Mouse (Mus musculus): Measurements from ENCODE around the gene Trpm8. TPM values are rescaled to one million over a fixed set of nuclear protein-coding genes. Genes with fewer than 3 reads are reported as not detected.

Gene Trpm8
- total RNA-seq, 2 experiments from 2014 or later = not detected

- no peak for DNase-seq
These were observed 24.7 kb downstream of the Trpm8 start for GRCm38 (mm10) chr1:88302057-88302740.

DNA sequence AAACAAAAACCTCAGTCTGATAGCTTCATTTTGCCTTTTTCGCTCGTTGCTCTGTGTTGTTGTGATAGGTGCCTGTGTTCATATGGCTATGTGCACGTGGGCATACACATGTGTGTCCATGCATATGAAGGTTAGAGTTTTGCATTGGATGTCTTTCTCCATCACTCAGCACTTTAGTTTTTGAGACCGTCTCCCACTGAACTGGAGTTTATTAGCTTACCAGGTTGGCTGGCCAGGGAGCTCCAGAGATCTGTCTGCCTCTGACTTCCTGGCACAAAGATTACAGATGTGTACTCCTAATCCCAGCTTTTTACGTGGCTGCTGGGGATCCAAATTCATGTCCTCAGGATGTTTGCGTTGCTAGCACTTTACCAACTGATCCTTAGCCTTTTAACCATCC, 26.3 kb downstream of the Trpm8 start:
- no peak for DNase-seq

GRCm38 (mm10) chr1:88304261-88304985, 27.0 kb downstream of the Trpm8 start:
- no peak for DNase-seq

DNA sequence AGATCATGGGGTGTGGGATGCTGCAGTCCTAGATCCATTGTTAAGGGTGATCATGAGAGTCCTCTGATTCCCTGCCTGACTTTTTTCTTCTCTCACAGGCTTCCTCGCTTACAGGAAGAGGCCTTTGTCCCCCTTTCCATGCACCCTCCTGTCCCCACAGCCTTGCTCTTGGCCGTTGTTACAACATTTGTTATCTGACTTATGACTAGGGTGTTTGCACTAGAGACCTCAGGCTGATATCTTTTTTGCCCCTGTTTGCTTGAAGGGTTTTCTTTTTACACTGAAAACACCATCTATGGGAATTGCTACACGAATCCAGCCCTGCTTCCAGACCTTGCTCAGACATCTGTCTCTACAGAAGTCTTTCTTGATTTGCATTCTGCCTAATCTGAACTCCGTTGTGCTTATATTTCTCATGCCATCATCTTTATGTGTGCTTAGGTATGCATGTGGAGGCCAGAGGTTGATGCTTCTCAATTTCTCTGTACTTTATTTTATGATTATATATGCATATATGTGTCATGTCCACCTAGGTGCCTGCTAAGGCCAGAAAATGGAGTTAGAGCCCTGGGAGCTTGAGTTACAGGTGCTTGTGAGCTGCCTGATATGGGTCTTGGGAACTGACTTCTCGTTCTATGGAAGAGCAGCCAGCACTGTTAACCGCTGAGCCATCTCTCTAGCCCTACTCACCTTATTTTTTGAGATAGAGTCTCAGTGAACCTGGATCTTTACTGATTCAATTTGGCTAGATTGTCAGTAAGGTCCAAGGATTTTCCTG, 27.7 kb downstream of the Trpm8 start:
- no peak for DNase-seq

- no peak for DNase-seq
These were observed 29.1 kb downstream of the Trpm8 start for GRCm38 (mm10) chr1:88306543-88306942.

- DNase-seq = no peak
These were observed 29.7 kb downstream of the Trpm8 start for GRCm38 (mm10) chr1:88307180-88307579.

DNA sequence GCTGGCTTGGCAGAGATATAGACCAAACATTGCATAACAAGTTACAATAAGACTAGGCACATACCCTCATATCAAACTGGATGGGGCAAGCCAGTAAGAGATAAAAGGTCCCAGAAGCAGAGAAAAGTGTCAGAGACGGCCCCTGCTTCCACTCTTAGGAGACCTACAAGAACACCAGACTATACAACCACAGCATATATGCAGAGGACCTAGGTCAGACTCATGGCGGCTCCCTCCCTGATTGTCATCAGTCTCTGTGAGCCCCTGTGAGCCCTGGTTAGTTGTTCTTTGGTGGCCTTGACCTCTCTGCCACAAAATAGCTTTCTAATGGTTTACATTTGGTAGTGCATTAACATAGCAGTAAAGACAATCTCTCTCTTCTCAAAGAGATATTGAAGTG, 31.6 kb downstream of the Trpm8 start:
- no peak for DNase-seq

- no peak for DNase-seq
These were observed 32.4 kb downstream of the Trpm8 start for GRCm38 (mm10) chr1:88309905-88310304.

- no peak for DNase-seq
These were observed 32.9 kb downstream of the Trpm8 start for GRCm38 (mm10) chr1:88310349-88310748.

GRCm38 (mm10) chr1:88317279-88317678, 39.8 kb downstream of the Trpm8 start:
- DNase-seq = no peak

DNA sequence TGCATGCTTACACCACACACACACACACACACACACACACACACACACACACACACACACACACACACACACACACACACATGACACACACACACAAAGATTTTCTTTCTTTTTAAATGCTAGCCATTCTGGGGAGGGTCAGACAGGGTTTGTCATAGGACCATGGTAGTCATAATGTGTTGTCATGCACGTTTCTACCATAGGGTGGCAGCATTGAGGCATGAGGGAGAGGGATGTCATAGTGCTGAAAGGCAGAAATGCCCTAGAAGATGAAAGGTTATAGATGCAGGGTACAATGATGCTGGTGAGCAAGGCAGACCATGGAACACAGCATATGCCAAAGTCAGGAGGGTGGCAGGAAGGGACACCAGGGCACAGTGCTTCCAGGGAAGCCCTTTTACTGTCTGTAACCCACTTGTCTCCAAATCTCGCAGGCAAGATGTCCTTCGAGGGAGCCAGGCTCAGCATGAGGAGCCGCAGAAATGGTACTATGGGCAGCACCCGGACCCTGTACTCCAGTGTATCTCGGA, 41.1 kb downstream of the Trpm8 start:
- peak; percentile 46 to 77 for DNase-seq

DNA sequence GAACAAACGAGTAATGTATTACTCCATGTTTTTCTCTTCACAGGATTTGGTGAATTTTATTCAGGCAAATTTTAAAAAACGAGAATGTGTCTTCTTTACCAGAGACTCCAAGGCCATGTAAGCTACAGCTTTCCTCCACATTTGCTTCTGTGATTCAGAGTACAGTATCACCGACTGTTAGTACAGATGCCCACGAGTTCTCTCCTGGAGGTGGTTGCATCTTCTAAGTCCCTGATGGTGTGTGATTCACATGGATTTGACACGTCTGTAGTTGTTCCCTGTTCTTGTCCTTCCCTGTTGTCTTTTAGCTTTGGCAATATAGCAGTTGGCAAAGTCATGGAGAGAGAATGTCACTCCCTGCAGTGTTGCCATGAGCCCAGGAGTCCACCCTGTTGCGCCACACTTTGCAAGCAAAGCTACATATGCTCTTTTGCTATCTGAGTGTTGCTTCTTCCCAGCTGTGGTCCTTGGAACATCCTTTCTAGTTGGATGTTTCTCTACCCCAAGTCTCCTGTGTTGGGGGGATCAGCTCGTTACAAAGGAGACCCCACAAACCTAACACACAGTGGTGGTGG, 43.4 kb downstream of the Trpm8 start:
- DNase-seq = no peak

- no peak for DNase-seq
These were observed 44.7 kb downstream of the Trpm8 start for GRCm38 (mm10) chr1:88322146-88322545.

GRCm38 (mm10) chr1:88323101-88323500, 45.6 kb downstream of the Trpm8 start:
- DNase-seq = no peak

DNA sequence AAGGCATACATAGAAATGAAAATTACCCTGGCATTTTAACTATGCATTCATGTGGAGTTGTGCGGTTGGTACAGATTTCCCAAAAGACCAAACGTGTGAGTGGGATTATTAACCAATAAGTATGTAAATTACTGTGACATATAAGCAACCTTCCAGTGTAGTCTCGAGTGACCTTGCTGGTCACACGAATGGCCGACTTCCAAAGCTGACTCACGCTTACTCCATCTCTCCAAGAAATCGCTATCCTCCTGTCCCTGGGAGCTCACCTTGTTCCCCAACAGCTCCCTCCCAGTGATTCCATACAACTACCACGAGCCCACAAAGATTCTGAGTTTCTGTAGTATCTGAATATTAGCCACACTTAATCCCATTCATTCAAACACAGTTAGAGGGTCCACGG, 62.0 kb downstream of the Trpm8 start:
- DNase-seq = no peak

GRCm38 (mm10) chr1:88342615-88343014, 65.2 kb downstream of the Trpm8 start:
- peak in 1 of 2 experiments; percentile 7 for DNase-seq

DNA sequence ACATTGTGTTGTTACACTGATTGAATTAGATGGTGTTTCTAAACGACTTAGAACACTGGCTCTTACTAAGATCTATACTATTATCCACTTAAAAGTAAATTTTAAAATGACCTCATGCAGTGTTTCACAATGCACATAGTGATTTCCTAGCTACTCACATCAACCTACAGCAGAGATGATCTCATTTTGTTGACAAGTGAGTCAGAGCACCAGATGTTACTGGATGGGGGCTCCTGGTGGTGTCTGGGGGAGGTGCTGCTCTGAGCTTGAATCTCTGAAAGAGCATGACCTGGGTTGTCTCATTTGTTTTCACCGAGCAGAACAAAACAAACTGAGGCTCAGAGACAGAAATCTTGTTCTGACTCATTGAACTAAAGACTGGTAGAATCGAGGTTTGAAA, 68.1 kb downstream of the Trpm8 start:
- peak in 1 of 2 experiments; percentile 5 for DNase-seq

- DNase-seq = no peak
These were observed 71.1 kb downstream of the Trpm8 start for GRCm38 (mm10) chr1:88348496-88349005.

GRCm38 (mm10) chr1:88350761-88351160, 73.3 kb downstream of the Trpm8 start:
- DNase-seq = no peak

DNA sequence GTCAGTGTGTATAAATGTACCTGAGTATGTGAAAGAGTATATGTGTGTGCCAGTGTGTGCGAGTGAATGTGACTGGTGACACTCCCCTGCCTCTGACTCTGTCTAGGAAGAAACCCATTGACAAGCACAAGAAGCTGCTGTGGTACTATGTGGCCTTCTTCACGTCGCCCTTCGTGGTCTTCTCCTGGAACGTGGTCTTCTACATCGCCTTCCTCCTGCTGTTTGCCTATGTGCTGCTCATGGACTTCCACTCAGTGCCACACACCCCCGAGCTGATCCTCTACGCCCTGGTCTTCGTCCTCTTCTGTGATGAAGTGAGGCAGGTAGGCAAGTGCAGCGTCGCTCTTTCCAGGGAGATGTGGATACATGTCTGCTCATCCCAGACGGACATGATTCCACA, 77.6 kb downstream of the Trpm8 start:
- no peak for DNase-seq

- DNase-seq = no peak
These were observed 78.2 kb downstream of the Trpm8 start for GRCm38 (mm10) chr1:88355681-88356080.

- no peak for DNase-seq
These were observed 79.2 kb downstream of the Trpm8 start for GRCm38 (mm10) chr1:88356616-88357015.

All from heart, adult 18-20 months (tissue).